Mouse (Mus musculus) monocyte, adult 5-6 weeks (primary cell): ENCODE measurements at regions not wholly inside any gene's neighbourhood (a gene's known extent, or its start where the extent isn't known, plus 50 kb on each side); places are given as distances from the start of the nearest gene placed in this dataset.

Experiments
- ATAC-seq: fragments of 153-309, 156-312 bp; replicated peaks from 2 replicates; pipeline ENCODE4 v1.8.0; 2017; ENCODE audit warnings: mild to moderate bottlenecking; ENCODE audit not compliant: low TSS enrichment, insufficient number of reproducible peaks, severe bottlenecking, poor library complexity, low FRiP score

DNA sequence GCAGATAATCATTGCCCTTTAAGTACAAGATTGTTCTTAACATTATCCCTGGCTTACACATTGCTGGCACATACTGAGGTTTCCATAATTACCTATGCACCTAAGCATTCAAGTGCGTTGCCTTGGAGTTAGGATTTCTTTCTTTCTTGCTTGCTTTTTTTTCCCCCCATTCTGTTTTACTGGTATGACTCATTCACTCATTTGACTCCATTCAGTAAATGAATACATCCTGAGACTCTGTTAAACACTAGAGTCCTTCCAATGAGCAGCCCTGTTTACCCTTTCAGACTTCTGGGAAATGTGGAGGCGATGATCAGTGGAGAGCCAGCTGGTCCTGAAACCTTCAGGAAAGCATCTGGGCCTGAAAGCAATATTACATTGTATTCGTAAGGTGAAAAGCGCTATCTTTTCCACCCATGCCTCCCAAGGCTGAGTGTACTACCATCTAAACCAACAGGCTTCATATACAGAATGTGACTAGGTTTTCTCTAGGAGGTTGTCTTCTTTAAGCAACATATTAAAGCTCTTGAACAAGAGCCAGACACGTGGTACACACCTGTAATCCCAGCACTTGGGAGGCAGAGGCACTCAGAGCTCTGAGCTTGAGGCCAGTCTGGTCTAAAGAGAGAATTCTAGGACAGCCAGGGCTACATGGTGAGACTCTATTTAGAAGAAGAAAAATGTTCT is 1267.6 kb upstream of the A1bg start:
- ATAC-seq, result no peak

DNA sequence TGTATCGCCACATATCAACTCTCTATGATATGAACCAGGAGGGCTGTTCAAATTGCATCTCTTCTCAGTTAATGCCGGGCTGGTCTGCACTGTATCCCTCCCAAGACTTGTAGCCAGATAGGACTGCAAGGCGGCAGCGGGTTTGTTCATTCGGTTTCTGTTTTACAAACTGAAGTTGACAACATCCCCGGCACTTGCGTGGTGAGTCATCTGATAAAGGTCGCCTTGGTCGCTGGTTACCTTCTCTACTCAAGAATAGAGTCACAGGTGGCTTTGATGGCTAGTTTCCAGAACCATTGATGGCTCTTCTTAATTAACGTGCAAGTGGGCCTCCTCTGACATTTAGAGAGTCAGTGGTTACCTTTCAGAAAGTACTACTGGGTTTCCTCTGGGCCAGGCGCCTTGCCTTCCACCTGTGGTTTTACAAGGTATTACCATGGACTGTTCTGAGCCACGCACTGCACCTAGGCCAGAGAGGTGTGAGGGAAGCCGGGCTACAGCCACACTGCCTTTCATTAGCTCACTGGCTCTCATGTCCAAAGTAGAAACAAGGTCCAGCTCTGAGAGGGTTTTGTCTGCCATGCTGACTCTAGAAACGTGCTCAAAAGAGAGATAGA is 1266.9 kb upstream of the A1bg start:
- no peak for ATAC-seq

DNA sequence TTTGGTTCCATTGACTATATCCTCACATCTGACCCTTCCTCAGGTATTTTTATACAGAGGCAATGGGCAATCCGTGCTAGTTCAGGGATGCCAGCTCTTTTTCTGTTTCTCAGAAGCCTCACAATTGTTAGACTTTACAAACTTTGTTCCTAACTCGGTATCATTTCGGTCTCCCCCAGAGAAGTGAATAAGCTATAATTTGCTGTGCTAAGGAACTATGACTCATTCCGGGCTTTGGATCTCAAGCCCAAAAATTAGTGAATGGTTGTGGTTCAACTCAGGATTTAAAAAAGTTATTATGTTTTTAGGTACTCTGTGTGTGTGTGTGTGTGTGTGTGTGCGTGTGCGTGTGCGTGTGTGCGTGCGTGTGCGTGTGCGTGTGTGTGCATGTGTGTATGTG is 1263.7 kb upstream of the A1bg start:
- ATAC-seq, result no peak

DNA sequence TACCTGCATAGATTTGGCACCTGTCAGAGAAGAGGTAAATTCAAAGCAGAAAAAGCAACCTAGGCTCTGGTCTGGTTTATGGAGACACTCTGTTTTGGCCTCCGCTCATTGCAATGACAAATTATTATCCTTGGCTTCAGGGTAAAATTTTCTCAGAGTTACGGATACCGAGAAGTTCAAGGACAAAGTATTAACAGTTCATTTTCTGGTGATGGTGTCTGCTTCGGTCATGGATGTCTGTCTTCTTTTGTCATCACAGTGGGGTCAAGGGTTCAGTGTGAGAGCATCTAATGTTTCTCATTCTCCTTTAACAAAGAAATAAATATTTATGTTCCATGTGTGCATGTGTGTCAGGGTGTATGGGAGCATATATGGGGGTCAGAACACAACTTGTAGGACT is 1261.0 kb upstream of the A1bg start:
- ATAC-seq, result no peak

DNA sequence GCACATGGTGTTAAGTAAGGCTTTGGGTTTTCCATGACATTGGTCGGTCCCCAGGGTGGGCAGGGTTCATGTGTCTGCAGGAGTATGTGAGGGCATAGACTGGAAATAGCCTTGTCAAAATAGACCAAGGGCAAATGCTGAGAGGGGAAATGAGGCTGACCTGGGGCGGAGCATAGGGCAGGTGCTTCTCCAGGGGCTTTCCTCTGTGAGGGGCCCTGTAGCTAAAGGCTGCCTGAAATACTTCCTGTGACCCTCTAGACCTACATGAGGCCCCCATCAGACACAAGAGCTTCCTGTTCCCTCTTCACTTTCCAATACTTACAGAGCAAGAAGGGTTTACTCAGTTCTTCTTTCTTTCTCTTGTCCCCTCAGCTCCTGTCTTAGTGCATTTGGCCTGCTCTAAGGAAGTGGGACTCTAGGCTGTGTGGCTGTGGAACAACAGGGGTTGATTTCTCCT is 1258.7 kb upstream of the A1bg start:
- ATAC-seq, result 0 out of 2 replicates have a peak, but pooled peaks have one; percentile 30

DNA sequence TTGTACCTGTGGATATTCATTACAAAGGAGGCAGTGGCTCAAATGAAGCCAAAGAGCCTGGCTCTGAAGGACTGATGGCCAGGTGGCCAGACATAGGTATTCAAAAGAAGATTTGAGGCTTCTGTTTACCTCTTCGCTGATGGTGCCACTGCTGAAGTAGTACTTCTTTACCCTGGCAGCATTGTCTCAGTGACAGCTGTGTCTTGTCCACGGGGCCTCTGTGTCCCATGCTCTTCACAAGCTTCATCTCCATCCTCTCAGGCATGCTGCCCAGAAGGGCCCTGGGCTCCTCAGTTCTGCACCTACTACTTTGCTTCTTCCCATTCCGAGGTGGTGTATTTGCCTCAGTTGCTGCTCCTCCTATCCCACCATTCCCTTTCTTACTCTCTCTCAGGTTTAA is 1257.9 kb upstream of the A1bg start:
- no peak for ATAC-seq

DNA sequence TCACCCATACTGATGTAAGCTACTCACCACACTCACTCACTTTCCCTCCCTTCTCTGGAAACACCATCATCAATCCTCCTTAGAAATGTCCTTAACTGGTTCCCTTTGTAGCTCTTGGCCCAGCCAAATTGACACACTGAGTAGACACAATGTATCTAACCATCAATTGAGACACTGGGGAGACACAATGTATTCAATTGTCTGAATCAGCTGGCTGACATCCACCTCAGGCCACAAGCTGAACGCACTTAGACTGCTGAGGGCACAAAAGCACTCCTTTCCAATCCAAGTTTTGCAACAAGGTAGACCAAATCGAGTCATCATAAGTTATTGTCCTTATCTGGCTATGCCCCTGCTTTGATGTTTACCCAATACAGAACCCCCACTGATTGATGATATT is 1257.0 kb upstream of the A1bg start:
- ATAC-seq, result no peak

DNA sequence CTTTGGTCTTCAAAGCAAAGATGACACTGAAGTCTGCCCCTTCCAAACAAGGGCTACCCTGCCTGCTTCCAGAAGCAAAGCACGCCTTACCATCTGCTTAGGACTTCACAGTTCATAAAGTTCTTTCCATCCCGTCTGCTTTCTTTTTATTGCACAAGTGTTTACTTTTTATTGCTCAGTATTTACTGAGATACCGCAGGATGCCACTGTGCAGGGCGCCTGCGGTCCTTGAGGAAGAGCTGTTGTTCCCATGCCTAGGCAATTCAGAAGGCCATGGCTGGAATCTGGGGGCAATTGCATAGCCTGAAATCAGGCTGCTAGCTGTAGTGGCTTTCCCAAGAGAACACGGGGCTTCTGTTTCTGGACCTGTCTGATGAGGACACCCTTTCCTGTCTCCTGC is 1255.8 kb upstream of the A1bg start:
- no peak for ATAC-seq

DNA sequence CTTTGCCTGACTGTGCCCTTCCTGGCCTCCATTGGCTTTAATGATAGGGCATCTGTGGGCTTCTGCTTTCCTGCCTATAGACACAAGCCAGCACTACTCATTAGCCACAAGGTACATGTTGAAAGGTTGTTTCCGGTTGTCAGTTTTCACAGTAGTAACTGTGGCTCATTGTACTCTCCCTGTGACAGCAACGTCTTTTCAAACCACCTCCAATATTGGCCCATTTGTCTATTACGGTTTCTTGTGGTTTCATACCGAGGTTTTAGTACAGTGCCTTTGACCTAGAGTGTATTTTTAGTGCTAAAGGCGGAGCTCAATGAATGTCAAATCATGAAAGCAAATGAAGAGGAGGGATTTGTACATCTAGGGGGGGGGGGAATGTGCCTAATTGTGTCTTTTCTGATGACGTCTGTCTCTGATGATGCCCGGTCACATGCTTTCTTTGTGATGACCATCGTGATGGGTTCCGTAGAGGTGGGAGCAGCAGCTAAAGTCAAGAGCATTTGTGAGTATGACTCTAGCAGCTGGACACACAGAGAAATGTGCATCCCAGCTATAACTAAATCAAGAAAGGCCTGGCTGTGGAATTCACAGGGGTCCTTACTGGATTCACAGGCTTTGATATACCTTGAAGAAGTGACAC is 1255.1 kb upstream of the A1bg start:
- peak; percentile 59 for ATAC-seq

DNA sequence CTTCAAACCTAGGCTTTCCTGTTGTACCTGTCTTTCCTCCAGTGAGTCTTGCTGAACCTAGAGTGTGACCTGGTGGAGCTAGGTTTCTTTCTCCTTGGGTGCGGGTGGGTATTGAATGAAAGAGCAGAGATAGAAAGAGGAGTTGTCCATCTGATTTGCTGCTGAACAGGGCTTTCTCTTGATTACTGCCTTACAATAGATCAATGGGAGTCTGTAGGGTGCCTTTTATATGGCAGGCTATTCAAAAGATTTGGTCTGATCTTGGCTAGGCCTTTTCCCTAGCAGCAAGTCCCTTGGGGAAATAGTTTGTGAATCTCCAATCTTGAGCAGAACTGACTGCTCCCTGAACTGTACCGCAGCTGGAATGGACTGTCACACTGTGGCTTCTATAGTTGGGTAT is 1253.3 kb upstream of the A1bg start:
- no peak for ATAC-seq

DNA sequence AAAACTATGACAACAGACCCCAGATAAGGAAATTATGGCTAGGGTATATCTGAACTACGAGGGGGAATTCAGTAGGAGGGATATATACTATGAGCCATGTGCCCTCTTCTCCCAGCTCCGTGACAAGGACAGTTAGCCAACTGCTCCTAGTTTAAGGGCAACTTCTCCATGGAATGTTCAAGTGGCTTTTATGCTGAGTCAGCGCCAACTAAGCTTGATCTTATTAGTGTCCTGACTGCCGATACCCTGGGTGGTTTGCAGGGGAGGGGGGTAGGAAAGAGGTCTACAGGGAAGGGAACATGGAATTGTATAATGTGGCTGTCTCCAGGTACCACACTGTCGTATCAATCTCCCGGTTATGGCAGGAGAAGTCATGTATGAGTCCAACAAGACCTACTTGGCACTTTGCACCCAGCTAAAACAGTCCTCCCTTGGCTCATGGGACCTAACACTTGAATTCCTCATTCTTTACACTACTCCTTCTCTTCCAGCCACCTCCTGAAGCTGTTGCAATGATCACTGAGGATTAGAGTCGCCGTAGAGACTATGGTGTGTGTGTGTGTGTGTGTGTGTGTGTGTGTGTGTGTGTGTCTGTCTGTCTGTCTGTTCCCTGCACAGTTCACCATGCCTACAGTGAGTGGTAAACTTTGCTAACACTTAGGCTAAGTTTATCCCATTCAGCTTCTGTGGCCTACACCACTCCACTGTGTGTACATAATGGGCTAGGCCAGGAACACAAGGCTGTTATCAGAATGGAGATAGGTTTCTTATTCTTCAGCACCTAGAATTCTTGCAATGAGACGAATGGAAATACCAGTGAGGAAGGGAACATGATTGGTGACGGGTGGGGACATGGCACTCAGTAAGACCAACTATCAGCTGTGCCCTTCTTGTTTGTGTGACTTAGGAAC is 1251.1 kb upstream of the A1bg start:
- ATAC-seq, result no peak

DNA sequence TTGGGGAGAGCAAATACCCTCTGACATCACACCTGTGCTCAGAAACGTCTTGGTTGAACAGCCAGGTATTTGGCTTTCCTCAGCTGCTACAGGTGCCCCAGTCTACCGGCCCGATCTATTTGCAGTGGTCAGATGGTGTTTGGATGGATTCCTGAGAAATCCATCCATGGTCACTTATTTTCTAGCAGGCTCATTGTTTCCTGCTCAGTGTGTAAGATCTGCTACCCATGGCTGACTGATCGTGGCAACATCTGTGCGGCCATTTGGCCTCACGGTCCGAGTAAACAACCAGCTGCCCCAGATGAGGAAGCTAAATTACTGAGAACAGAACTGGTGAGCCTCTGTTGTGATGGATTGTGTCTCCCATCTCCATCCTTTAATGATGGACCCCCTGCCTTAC is 1248.8 kb upstream of the A1bg start:
- no peak for ATAC-seq

DNA sequence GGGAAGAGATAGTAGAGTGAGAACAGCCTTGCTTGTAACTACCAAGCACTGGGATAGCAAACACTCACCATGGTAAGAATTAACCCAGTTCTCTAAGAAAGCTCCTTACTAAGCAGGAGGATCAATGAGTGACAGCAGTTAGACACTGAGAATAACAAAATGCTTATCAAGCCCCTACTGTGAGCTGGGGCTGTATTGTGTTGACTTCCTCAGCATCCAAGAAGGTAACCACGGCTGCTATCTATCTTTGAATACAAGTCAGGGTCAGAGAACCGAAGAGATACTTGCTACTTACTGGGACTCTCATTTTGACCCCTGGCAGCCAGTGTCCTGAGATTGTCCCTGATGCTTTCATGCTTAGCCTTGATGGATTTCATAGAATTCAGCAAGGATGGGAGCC is 1248.4 kb upstream of the A1bg start:
- no peak for ATAC-seq

DNA sequence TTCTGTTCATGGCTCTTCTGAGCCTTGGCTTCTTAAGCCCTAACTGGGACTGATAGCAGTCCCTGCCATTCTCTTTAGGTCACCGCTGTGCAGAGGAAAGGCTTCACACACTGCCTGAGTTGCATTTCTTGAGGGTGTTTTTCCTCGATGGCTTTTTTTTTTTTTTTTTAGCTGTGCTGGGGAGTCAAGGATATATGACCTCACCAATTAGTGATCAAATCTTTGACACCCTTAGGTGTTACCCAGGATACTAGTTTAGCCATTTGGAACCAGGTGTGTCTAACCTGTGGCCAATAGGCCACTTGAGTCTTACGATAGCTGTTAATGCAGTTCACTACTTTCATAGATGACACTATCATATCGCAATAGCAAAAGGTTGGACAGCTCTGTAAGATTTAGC is 1247.5 kb upstream of the A1bg start:
- no peak for ATAC-seq

DNA sequence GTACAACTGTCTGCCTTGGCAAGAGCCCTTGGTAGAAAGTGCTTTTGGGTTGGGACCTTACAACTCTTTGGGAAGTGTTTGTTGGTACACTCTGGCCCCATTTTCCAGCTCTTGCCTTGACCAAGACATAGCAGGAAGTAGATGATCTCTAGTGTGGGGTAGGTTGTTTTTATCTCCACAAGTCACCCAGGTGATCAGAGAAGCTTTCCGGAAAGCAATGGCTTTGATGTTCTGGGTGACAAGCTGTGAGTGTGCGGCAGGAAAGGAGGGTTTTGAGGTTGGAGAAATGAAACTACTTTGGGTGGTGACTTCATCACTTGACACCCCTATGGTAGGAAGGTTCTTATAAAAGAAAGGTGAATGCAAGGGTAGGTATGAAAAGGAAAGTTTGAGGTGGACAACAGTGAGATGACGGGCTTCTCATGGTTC is 1246.8 kb upstream of the A1bg start:
- ATAC-seq, result peak; percentile 44

DNA sequence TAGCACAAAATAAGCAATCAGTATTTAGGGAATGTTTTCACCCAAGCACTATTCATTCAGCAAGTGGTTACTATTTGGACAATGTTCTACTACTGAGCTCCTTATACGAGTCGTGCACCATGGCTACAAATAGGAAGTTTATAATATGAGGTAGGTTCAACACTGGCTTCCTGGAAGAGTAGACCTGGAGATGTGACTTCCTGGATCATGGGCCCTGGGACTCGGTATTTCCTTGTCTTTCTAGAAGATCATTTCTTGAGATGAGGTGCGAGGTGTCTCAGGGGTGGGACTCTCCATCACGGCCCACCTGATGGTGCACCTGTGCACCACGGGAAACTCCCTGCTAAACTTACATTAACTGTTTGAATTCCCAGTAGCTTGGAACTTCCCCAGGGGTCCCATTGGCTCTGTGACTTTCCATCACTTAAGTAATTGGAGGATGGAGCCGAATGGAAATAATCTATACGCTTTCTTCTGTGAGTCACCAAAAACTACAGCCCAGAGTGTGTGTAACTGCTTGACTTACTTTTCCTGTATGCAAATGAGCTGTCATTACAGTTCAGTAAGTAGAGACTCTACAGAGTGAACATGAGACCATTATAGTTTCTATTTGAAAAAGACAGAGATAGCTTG is 1246.3 kb upstream of the A1bg start:
- 0 out of 2 replicates have a peak, but pooled peaks have one; percentile 30 for ATAC-seq

DNA sequence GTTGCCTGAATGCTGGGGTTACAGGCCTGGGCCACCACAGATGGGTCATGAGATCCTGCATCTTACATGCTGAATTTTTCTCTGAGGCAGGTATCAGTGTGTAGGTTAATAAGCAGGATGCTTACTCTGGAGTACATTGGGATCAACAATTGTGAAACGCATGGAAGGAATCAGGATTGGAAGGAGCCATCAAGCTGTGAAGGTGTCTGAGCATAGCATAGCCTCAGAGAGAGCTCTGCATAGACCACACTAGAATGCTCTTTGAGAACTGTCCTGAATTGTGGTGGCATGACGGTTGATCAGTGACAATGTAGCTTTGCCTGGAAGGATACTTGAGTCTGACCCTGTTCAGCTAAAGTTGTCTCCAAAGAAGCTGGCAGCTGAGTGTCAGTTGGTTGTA is 1245.7 kb upstream of the A1bg start:
- no peak for ATAC-seq

DNA sequence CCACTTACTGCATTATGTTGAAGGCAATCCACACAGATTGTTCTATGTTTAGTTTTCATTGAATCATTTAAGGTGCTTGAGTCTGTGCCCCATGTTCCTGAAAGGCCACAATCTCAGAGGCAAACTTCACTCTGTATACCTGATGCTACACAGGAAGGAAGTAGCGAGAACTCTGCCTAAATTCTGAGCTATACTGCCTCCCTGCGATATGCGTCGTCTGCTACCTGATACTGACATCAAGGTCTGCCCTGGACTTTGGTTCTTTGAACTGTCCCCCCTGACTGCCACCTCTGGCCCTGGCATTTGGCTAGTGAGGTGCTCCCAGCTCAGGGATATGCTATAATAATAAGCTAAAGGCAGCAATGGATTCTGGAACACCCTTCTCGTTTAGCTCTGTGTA is 1244.0 kb upstream of the A1bg start:
- no peak for ATAC-seq
